Mouse (Mus musculus): Measurements from ENCODE around the gene Ehmt2. TPM values are rescaled to one million over a fixed set of nuclear protein-coding genes. Genes with fewer than 3 reads are reported as not detected.
"Not testable (repeated sequence)": the region's sequence is repeated elsewhere in the genome, so short reads cannot be mapped to it uniquely, and the experiment has no call there.

Ehmt2 gene
- total RNA-seq, 2 experiments from 2014 or later, result 174 to 175 TPM

DNA sequence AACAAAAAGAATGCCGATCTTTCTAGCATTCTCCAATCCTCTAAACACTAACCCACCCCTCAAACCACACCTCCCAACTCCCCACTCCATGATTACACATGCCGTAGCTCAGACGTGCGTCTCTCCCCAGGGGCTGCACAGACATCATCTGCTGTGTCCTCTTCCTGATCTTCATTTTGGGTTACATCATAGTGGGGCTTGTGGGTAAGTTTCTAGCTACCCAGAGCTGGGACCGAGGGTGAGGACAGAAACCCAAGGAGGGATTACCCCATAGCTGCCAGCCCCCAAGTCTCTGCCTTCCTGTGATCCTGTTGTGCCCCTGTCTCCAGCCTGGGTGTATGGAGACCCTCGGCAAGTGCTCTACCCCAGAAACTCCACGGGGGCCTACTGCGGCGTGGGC is 18.9 kb downstream of the Ehmt2 start:
- no peak for DNase-seq (ENCODE audit: low spot score in 2 of 2)

GRCm38 (mm10) chr17:34922939-34923338 is 24.7 kb downstream of the Ehmt2 start:
- DNase-seq (ENCODE audit: low spot score in 2 of 2), result no peak

DNA sequence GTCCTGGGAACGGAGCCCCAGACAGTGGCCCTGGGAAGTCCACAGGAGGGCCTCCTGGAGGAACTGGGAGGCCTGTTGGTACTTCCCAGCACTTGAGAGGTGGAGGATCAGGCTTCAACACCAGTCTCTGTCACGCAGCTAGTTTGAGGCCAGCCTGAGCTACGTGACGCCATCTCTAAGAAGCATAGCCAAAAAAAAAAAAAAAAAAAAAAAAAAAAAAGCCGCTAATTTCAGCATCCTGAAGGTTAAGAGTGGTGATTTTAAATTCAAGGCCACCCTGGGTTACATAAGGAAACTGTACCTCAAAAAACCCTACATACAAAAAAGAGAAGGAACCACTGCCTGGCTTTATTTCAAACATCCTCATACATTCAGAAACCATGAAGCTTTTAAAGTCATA is 26.0 kb downstream of the Ehmt2 start:
- no peak for DNase-seq (ENCODE audit: low spot score in 2 of 2)

DNA sequence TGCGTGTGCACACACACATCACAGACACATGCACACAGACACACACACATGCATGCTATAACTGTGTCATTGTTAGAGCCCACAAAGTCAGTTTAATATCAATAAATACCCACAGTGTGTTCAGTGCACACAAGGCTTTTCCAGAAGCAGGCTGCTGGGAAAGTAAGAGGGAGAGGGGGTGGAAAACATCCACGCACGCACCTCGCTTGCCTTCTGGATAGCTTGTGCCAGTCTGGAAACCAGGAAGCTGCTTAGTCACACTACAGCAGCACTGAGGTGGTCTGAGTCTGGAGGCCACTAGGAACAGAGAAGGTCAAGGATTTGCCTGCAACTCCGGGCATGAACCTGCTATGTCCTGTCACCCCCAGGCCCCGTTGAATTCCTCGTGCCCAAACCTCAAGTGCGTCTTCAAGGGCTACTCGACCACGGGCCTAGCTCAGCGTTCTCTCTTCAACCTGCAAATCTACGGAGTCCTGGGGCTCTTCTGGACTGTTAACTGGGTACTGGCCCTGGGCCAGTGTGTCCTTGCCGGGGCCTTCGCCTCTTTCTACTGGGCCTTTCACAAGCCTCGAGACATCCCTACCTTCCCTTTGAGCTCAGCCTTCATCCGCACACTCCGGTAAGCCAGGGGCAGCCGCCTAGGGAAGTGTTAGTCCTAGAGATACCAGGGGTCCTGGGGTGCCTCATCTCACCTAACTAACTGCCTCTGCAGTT is 29.2 kb downstream of the Ehmt2 start:
- no peak for DNase-seq (ENCODE audit: low spot score in 2 of 2)

GRCm38 (mm10) chr17:34928841-34929240 is 30.6 kb downstream of the Ehmt2 start:
- DNase-seq (ENCODE audit: low spot score in 2 of 2), result no peak

DNA sequence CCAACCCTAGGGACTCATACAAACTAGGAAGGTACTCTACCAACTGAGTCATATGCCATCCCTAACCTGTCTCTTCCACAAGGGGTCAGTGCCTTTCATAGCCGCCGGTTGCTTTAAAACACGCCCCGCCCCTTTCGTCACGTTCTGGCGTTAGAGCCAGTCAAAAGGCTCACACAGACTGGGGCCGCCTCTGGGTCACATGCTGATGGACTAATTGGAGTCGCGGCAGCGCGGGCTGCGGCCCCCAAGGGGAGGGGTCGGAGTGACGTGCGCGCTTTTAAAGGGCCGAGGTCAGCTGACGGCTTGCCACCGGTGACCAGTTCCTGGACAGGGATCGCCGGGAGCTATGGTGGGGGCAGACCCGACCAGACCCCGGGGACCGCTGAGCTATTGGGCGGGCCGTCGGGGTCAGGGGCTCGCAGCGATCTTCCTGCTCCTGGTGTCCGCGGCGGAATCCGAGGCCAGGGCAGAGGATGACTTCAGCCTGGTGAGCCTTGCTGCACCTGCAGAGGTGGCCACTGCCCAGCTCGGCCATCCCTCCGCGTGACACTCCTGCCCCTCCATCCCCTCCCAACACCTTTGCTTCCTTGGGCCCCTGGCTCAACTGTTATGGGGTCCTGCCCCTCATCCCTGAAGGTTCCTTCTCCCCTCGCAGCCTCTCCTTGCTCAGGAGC is 32.9 kb downstream of the Ehmt2 start, which contains the start of gene Neu1:
Gene Neu1 (plus strand): TSS at position 193 of the 674 bp plus-strand sequence.
- peak; percentile 98 for DNase-seq (ENCODE audit: low spot score in 2 of 2)

GRCm38 (mm10) chr17:34931735-34932098 is 33.4 kb downstream of the Ehmt2 start:
- peak in 1 of 2 experiments; percentile 34 for DNase-seq (ENCODE audit: low spot score in 2 of 2)

DNA sequence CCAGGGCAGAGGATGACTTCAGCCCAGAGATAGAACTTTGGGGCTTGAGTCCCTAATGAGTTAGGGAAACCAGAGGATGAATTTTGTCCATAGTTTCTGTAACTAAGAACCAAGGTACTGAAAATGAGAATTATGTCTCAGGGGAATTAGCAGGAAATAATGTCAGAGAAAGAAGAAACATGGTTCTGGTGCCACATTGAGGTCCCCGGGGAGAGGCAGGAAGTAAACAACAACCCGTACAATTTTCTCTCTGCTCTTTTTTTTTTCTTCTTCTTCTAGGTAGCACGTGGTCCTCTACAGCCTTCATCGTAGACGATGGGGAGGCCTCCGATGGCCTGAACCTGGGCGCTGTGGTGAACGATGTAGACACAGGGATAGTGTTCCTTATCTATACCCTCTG is 34.0 kb downstream of the Ehmt2 start:
- no peak for DNase-seq (ENCODE audit: low spot score in 2 of 2)

DNA sequence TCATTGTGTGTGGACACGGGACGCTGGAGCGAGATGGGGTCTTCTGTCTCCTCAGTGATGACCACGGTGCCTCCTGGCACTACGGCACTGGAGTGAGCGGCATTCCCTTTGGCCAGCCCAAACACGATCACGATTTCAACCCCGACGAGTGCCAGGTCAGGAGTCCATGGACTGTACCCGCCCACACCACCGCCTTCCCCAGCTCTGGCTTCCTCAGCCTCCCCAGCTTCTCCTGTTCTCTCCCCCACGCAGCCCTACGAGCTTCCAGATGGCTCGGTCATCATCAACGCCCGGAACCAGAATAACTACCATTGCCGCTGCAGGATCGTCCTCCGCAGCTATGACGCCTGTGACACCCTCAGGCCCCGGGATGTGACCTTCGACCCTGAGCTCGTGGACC is 35.8 kb downstream of the Ehmt2 start:
- DNase-seq (ENCODE audit: low spot score in 2 of 2), result no peak

- DNase-seq (ENCODE audit: low spot score in 2 of 2), result no peak
Measured at GRCm38 (mm10) chr17:34934830-34935229, 36.6 kb downstream of the Ehmt2 start.

DNA sequence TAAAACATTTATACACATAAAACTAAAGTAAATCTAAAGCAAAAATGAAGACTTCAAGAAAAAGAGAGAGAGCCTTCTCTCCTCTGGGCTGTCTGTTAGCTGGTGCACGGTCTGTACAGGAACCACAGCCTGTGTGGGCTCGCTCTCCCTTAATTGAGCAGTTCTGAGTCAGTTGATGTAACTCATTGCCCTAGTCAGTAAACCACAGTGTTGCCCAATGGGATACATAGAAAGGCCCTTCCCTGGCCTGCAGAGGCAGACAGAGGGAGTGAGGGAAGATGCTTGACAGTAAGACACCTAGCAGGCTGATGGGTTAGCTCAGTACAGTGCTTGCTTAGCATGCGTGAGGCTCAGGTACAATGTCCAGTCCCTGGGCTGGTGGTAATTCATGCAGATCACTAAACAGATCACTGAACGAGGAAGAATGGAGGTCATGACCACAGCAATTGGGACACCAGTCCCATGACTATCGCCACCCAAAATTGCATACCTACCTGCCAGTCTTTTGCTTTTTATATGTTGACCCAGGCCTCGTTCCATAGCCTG is 39.8 kb downstream of the Ehmt2 start:
- DNase-seq (ENCODE audit: low spot score in 2 of 2), result no peak

GRCm38 (mm10) chr17:34941344-34942041 is 43.2 kb downstream of the Ehmt2 start:
- DNase-seq (ENCODE audit: low spot score in 2 of 2), result no peak

GRCm38 (mm10) chr17:34943128-34943815 is 45.0 kb downstream of the Ehmt2 start:
- no peak for DNase-seq (ENCODE audit: low spot score in 2 of 2)

DNA sequence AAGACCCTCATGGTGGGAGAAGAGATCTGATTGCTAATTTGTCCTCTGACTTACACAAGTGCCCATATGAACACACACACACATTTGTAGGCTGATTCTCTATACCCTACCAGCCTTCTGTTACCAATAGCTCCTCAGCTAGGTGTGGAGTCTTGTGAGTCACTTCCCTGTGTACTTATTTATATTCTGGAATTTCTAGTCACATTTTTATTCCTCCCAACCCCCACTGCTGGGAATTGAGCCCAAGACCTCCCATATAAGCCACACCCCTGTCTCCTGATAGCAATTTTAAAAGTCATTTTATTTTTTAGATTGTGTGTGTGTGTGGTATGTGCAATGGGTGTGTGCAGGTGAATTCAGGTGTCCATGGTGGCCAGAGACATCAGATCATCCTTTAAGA is 46.1 kb downstream of the Ehmt2 start:
- no peak for DNase-seq (ENCODE audit: low spot score in 2 of 2)

- no peak for DNase-seq (ENCODE audit: low spot score in 2 of 2)
Measured at GRCm38 (mm10) chr17:34946486-34947140, 48.3 kb downstream of the Ehmt2 start.

DNA sequence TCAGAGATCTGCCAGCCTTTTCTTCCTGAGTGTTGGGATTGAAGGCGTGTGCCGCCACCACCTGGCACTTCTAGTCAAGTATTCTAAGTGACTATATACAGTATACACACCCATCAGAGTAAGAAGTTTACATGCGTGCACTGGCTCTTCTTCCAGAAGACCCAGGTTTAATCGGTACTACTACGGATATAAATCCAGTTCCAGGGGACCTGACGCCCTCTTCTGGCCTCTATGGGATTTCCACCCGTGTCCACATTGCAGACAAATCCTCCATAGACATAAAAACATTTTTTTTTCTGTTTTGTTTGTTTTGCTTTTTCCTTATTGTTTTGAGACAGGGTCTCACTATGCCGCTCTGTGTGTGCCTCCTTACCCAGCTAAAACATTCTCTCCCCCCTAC is 49.3 kb downstream of the Ehmt2 start:
- DNase-seq (ENCODE audit: low spot score in 2 of 2), result no peak

GRCm38 (mm10) chr17:34948721-34949552 is 50.7 kb downstream of the Ehmt2 start:
- not testable (repeated sequence) for DNase-seq (ENCODE audit: low spot score in 2 of 2)

- DNase-seq (ENCODE audit: low spot score in 2 of 2), result no peak
Measured at GRCm38 (mm10) chr17:34949553-34949969, 51.3 kb downstream of the Ehmt2 start.

- DNase-seq (ENCODE audit: low spot score in 2 of 2), result no peak
Measured at GRCm38 (mm10) chr17:34950514-34951455, 52.5 kb downstream of the Ehmt2 start.

Data from layer of hippocampus, postnatal 10 days (tissue).